Mouse (Mus musculus) hindbrain, embryonic 11.5 days (tissue): ENCODE results near the gene D130043K22Rik. TPM values are rescaled to one million over a fixed set of nuclear protein-coding genes. Genes with fewer than 3 reads are reported as not detected.

Experiments
- ATAC-seq: fragments of 200-750 bp; cut with Nextera tagmentation; 2 replicates; pipeline ENCODE4 v1.8.0; 2017; ENCODE audit warnings: mild to moderate bottlenecking, moderate TSS enrichment, moderate library complexity; ENCODE audit not compliant: low FRiP score
- DNase-seq: peaks from one replicate; pipeline ENCODE4 v3.0.0-alpha.2; 2015; ENCODE audit warnings: low spot score
- H3K27ac ChIP-seq: fragments of 300-500 bp; sonication (generic); 2 replicates; pipeline ENCODE4 v1.5.1; 2014; ENCODE audit warnings: mild to moderate bottlenecking, low read depth, low read length
- H3K27me3 ChIP-seq: fragments of 300-500 bp; sonication (generic); 2 replicates; pipeline ENCODE4 v1.6.1; 2014; ENCODE audit warnings: mild to moderate bottlenecking, low read length, moderate library complexity, mixed read lengths; ENCODE audit not compliant: control insufficient read depth, insufficient read depth
- H3K36me3 ChIP-seq: fragments of 300-500 bp; sonication (generic); 2 replicates; pipeline ENCODE4 v1.6.1; 2014; ENCODE audit warnings: mild to moderate bottlenecking, low read length, moderate library complexity, mixed read lengths; ENCODE audit not compliant: control insufficient read depth, insufficient read depth
- H3K4me1 ChIP-seq: fragments of 300-500 bp; sonication (generic); replicated peaks from 2 replicates; pipeline ENCODE4 v1.6.1; 2014; ENCODE audit warnings: low read length, mixed read lengths; ENCODE audit not compliant: control insufficient read depth, insufficient read depth
- H3K4me2 ChIP-seq: fragments of 300-500 bp; sonication (generic); replicated peaks from 2 replicates; pipeline ENCODE4 v1.6.1; 2014; ENCODE audit warnings: mild to moderate bottlenecking, low read depth, low read length
- H3K4me3 ChIP-seq: fragments of 300-500 bp; sonication (generic); 2 replicates; pipeline ENCODE4 v1.5.1; 2014; ENCODE audit warnings: low read depth, low read length
- H3K9ac ChIP-seq: fragments of 300-500 bp; sonication (generic); 2 replicates; pipeline ENCODE4 v1.6.1; 2014; ENCODE audit warnings: low read depth, low read length
- H3K9me3 ChIP-seq: fragments of 300-500 bp; sonication (generic); 2 replicates; pipeline ENCODE4 v1.6.1; 2016; ENCODE audit warnings: low read length; ENCODE audit not compliant: control insufficient read depth
- WGBS: fragments of 180-500 bp; shearing (Covaris S2); extraction: QIAGEN DNeasy Blood & Tissue Kit; methylation state at CpG from one replicate; pipeline ENCODE4 v1.1.7; 2014; 5-methylcytosine and 5-hydroxymethylcytosine counted together
- polyA plus RNA-seq: library from polyadenylated mRNA; unstranded; fragments of >200 nt; fragmentation: Nextera tagmentation; extraction: Ambion mirVana; gene quantifications from 2 replicates; pipeline ENCODE4 v1.2.1, GENCODE M21; 2014

Gene D130043K22Rik
- polyA plus RNA-seq, 1 experiment from 2014 or later: 0.94 TPM

GRCm38 (mm10) chr13:24867789-24868188, 22.9 kb downstream of the D130043K22Rik start:
- Histone ChIP-seq H3K4me1 (no peaks in the 10 kb centered on the region), H3K9me3 (no peaks in the 10 kb centered on the region), H3K9ac (no peak overlapping the region), H3K4me2 (no peak overlapping the region), H3K4me3 (no peak overlapping the region), H3K27me3 (no peaks in the 10 kb centered on the region), H3K36me3 (no peaks in the 10 kb centered on the region), H3K27ac (no peak overlapping the region)
- no peak for ATAC-seq
- no peak for DNase-seq
- WGBS: 93% methylated on average over 10 of the region's 10 CpGs

DNA sequence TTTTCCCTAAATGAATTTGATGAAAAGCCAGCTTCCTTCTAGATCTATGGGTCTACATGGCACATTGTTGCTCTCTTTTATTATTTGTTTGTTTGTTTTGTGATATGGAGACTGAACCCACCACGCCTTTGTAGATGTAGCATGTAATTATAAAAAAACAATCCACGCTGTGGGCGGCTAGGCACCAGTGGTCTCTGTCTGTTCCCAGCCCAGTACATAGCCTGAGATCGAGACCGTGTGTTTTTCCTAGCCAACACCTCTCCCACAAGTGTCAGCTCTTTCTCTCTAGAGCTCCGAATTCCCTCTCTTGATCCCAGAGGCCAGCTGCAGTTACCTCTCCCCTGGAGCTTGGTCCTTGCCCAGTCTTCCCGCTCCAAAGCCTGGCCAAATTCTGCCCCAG, 23.3 kb downstream of the D130043K22Rik start:
- no peaks in the 10 kb centered on the region for H3K4me1 ChIP-seq
- WGBS: 87% methylated on average over 7 of the region's 7 CpGs
- no peak for ATAC-seq

DNA sequence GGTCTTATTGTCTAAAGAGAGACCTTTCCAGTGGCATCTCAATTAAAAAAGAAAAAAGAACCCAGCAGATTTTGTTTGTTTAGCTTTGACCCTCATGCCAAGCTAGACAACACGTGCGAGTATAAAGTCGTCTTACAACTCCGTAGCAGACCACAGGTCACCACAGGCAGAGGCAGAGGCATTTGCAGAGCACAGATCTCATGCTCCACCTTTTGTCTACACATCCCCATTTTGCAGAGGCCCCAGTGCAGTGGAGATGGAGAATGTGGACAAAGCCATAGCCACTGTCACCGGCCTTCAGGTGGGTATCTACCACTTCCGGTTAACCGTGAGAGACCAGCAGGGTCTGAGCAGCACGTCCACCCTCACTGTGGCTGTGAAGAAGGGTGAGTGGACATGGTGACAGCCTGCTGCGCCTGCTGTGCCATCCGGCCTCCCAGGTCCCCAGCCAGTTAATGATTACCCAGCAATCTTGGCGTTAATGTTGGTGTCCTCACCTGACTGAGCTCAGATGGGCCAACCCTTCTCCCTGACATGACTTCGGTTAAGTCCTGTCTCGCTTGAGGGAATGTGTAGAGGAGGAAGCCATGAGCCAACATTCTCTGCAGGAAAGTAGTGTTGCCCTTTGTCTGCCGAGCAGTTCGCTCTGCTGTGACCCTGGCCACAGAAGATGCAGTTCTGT, 34.6 kb downstream of the D130043K22Rik start:
- no peak for DNase-seq
- no peak for ATAC-seq
- Histone ChIP-seq H3K9ac (no peak overlapping the region), H3K4me1 (no peaks in the 10 kb centered on the region), H3K4me2 (no peak overlapping the region), H3K9me3 (no peaks in the 10 kb centered on the region), H3K27me3 (no peaks in the 10 kb centered on the region), H3K27ac (no peak overlapping the region), H3K36me3 (no peaks in the 10 kb centered on the region), H3K4me3 (no peak overlapping the region)
- WGBS: 89% methylated on average over 15 of the region's 15 CpGs

More for the DNA sequence above, 23.3 kb downstream of the D130043K22Rik start:
- no peak for DNase-seq
- Histone ChIP-seq H3K9ac (no peak overlapping the region), H3K27ac (no peak overlapping the region), H3K36me3 (no peaks in the 10 kb centered on the region), H3K4me3 (no peak overlapping the region), H3K4me2 (no peak overlapping the region), H3K9me3 (no peaks in the 10 kb centered on the region), H3K27me3 (no peaks in the 10 kb centered on the region)

GRCm38 (mm10) chr13:24880208-24880607, 35.3 kb downstream of the D130043K22Rik start:
- Histone ChIP-seq H3K4me2 (no peak overlapping the region), H3K4me1 (no peaks in the 10 kb centered on the region), H3K27ac (no peak overlapping the region), H3K27me3 (no peaks in the 10 kb centered on the region), H3K9me3 (no peaks in the 10 kb centered on the region), H3K36me3 (no peaks in the 10 kb centered on the region), H3K9ac (no peak overlapping the region), H3K4me3 (no peak overlapping the region)
- no peak for DNase-seq
- 85% methylated on average over 6 of the region's 6 CpGs for WGBS
- no peak for ATAC-seq

DNA sequence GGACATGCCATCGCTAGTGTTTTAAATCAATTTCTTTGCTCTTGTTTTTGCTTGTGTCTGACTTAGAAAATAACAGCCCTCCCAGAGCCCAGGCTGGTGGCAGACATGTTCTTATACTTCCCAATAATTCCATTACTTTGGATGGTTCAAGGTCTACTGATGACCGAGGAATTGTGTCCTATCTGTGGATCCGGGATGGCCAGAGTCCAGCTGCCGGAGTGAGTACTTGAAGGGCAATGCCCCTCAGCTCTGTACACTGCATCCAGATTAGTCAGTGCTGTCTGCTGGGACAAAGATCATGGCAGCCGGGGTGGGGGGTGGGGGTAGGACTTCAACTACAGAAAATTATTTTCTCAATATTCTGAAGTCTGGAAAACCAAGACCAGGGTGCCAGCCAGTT, 35.8 kb downstream of the D130043K22Rik start:
- Histone ChIP-seq H3K36me3 (no peaks in the 10 kb centered on the region), H3K9ac (no peak overlapping the region), H3K27me3 (no peaks in the 10 kb centered on the region), H3K4me1 (no peaks in the 10 kb centered on the region), H3K4me2 (no peak overlapping the region), H3K9me3 (no peaks in the 10 kb centered on the region), H3K27ac (no peak overlapping the region), H3K4me3 (no peak overlapping the region)
- DNase-seq (no peak), ATAC-seq (no peak)
- 91% methylated on average over 5 of the region's 5 CpGs for WGBS

- WGBS: 92% methylated on average over 6 of the region's 6 CpGs
- ATAC-seq: no peak
- Histone ChIP-seq H3K9me3 (no peaks in the 10 kb centered on the region), H3K27me3 (no peaks in the 10 kb centered on the region), H3K4me2 (no peak overlapping the region), H3K27ac (no peak overlapping the region), H3K4me1 (no peaks in the 10 kb centered on the region), H3K4me3 (no peak overlapping the region), H3K36me3 (no peaks in the 10 kb centered on the region), H3K9ac (no peak overlapping the region)
- DNase-seq: no peak
These were observed 37.5 kb downstream of the D130043K22Rik start for GRCm38 (mm10) chr13:24882411-24882810.

- no peaks in the 10 kb centered on the region for H3K4me1 ChIP-seq
- no peak overlapping the region for H3K9ac ChIP-seq
- H3K36me3 ChIP-seq: no peaks in the 10 kb centered on the region
- DNase-seq: no peak
- no peak for ATAC-seq
- no peaks in the 10 kb centered on the region for H3K9me3 ChIP-seq
- no peak overlapping the region for H3K27ac ChIP-seq
- no peak overlapping the region for H3K4me3 ChIP-seq
- no peak overlapping the region for H3K4me2 ChIP-seq
- no peaks in the 10 kb centered on the region for H3K27me3 ChIP-seq
- 72% methylated on average over 1 of the region's 1 CpGs for WGBS
These were observed 44.6 kb downstream of the D130043K22Rik start for GRCm38 (mm10) chr13:24889554-24889953.

GRCm38 (mm10) chr13:24892516-24892915, 47.6 kb downstream of the D130043K22Rik start:
- Histone ChIP-seq H3K36me3 (no peaks in the 10 kb centered on the region), H3K4me3 (no peak overlapping the region), H3K4me2 (no peak overlapping the region), H3K27me3 (no peaks in the 10 kb centered on the region), H3K9me3 (no peaks in the 10 kb centered on the region), H3K9ac (no peak overlapping the region), H3K27ac (no peak overlapping the region), H3K4me1 (no peaks in the 10 kb centered on the region)
- ATAC-seq (no peak), DNase-seq (no peak)
- 95% methylated on average over 3 of the region's 3 CpGs for WGBS

- H3K4me3 ChIP-seq: no peak overlapping the region
- H3K4me1 ChIP-seq: no peaks in the 10 kb centered on the region
- H3K36me3 ChIP-seq: no peaks in the 10 kb centered on the region
- no peaks in the 10 kb centered on the region for H3K27me3 ChIP-seq
- no peak overlapping the region for H3K4me2 ChIP-seq
- H3K27ac ChIP-seq: no peak overlapping the region
- 86% methylated on average over 2 of the region's 2 CpGs for WGBS
- ATAC-seq (no peak), DNase-seq (no peak)
- H3K9me3 ChIP-seq: no peaks in the 10 kb centered on the region
- no peak overlapping the region for H3K9ac ChIP-seq
These were observed 48.9 kb downstream of the D130043K22Rik start for GRCm38 (mm10) chr13:24893880-24894279.
